Mouse (Mus musculus) lung, postnatal 0 days (tissue): Measurements from ENCODE around the gene Klf6. TPM values are rescaled to one million over a fixed set of nuclear protein-coding genes. Genes with fewer than 3 reads are reported as not detected.

ENCODE experiments used
- ATAC-seq: fragments of 200-750 bp; cut with Nextera tagmentation; 2 replicates; pipeline ENCODE4 v1.8.0; 2017; ENCODE audit warnings: moderate library complexity
- DNase-seq: peaks from one replicate; pipeline ENCODE4 v3.0.0-alpha.2; 2016; ENCODE audit warnings: low spot score
- H3K27ac ChIP-seq: fragments of 300-500 bp; sonication (generic); 2 replicates; pipeline ENCODE4 v1.5.1; 2014; ENCODE audit warnings: antibody characterized with exemption, mild to moderate bottlenecking, low read length, mixed read lengths
- H3K27me3 ChIP-seq: fragments of 300-500 bp; sonication (generic); replicated peaks from 2 replicates; pipeline ENCODE4 v1.6.1; 2014; ENCODE audit warnings: low read length, mixed read lengths; ENCODE audit not compliant: insufficient read depth
- H3K36me3 ChIP-seq: fragments of 300-500 bp; sonication (generic); 2 replicates; pipeline ENCODE4 v1.6.1; 2014; ENCODE audit warnings: low read length, mixed read lengths; ENCODE audit not compliant: insufficient read depth
- H3K4me1 ChIP-seq: fragments of 300-500 bp; sonication (generic); 2 replicates; pipeline ENCODE4 v1.6.1; 2014; ENCODE audit warnings: antibody characterized with exemption, low read depth, low read length, mixed read lengths; ENCODE audit not compliant: insufficient read depth
- H3K4me2 ChIP-seq: fragments of 300-500 bp; sonication (generic); replicated peaks from 2 replicates; pipeline ENCODE4 v1.6.1; 2014; ENCODE audit warnings: low read depth, mild to moderate bottlenecking, low read length, moderate library complexity, mixed read lengths
- H3K4me3 ChIP-seq: fragments of 300-500 bp; sonication (generic); 2 replicates; pipeline ENCODE4 v1.5.1; 2014; ENCODE audit warnings: low read depth, low read length
- H3K9ac ChIP-seq: fragments of 300-500 bp; sonication (generic); replicated peaks from 2 replicates; pipeline ENCODE4 v1.6.1; 2014; ENCODE audit warnings: low read depth, mild to moderate bottlenecking
- H3K9me3 ChIP-seq: fragments of 300-500 bp; sonication (generic); 2 replicates; pipeline ENCODE4 v1.6.1; 2016; ENCODE audit warnings: low read length, mixed read lengths
- CTCF ChIP-seq: IDR thresholded peaks from 2 replicates; pipeline ENCODE4 v1.5.1; 2016; ENCODE audit warnings: antibody characterized with exemption, mild to moderate bottlenecking
- EP300 ChIP-seq: IDR thresholded peaks from 2 replicates; pipeline ENCODE4 v1.6.1; 2016; ENCODE audit warnings: antibody characterized with exemption, mild to moderate bottlenecking, control low read depth
- WGBS: fragments of 180-500 bp; shearing (Covaris S2); extraction: QIAGEN DNeasy Blood & Tissue Kit; methylation state at CpG from one replicate; pipeline ENCODE4 v1.1.7; 2014; 5-methylcytosine and 5-hydroxymethylcytosine counted together
- polyA plus RNA-seq: library from polyadenylated mRNA; unstranded; fragments of >200 nt; fragmentation: Nextera tagmentation; extraction: Ambion mirVana; gene quantifications from 2 replicates; pipeline ENCODE4 v1.2.1, GENCODE M21; 2015

Klf6 gene
- polyA plus RNA-seq, 1 experiment from 2014 or later, result 201 TPM

- H3K4me2 ChIP-seq, result peak overlapping the region; percentile 87
- H3K27ac ChIP-seq, result peak overlapping the region; percentile 99
- ATAC-seq (peak; percentile 23), DNase-seq (peak; percentile 81)
- H3K9ac ChIP-seq, result peak overlapping the region; percentile 99
- 0 out of 2 replicates have a peak, but pooled peaks cover 6% of the 10 kb centered on the region for H3K4me1 ChIP-seq
- WGBS, result under 1% methylated on average over 27 of the region's 27 CpGs
- H3K4me3 ChIP-seq, result peak overlapping the region; percentile 63
- peaks cover 3% of the 10 kb centered on the region; the same call in 1 of the 2 replicates for H3K36me3 ChIP-seq
- no peaks in the 10 kb centered on the region for H3K9me3 ChIP-seq
- TF ChIP-seq EP300 (no peak; the same call in none of the 2 replicates), CTCF (peak; percentile 71)
- no peaks in the 10 kb centered on the region for H3K27me3 ChIP-seq
These were observed 578 bp upstream of the Klf6 start for GRCm38 (mm10) chr13:5860651-5861156.

- Histone ChIP-seq H3K4me2 (peak overlapping the region; percentile 73; the same call in 1 of the 2 replicates), H3K27me3 (no peaks in the 10 kb centered on the region), H3K36me3 (peaks cover 17% of the 10 kb centered on the region), H3K27ac (peak overlapping the region; percentile 98), H3K4me1 (peaks cover 13% of the 10 kb centered on the region), H3K9ac (peak overlapping the region; percentile 98), H3K4me3 (peak overlapping the region; percentile 94), H3K9me3 (no peaks in the 10 kb centered on the region)
- DNase-seq (peak; percentile 77), ATAC-seq (no peak)
- under 1% methylated on average over 20 of the region's 20 CpGs for WGBS
- no peak for TF ChIP-seq EP300
- TF ChIP-seq CTCF, result no peak; the same call in 1 of the 2 replicates
These were observed 832 bp downstream of the Klf6 start for GRCm38 (mm10) chr13:5862003-5862625.

GRCm38 (mm10) chr13:5862626-5863407 lies 1.5 kb downstream of the Klf6 start:
- 2% methylated on average over 16 of the region's 16 CpGs for WGBS
- H3K27ac ChIP-seq, result peak overlapping the region; percentile 98
- H3K4me2 ChIP-seq, result peak overlapping the region; percentile 73
- TF ChIP-seq EP300, result no peak
- no peak for TF ChIP-seq CTCF
- ATAC-seq, result no peak
- peak; percentile 64 for DNase-seq
- H3K27me3 ChIP-seq, result no peaks in the 10 kb centered on the region
- H3K4me1 ChIP-seq, result peaks cover 16% of the 10 kb centered on the region
- H3K9me3 ChIP-seq, result no peaks in the 10 kb centered on the region
- H3K36me3 ChIP-seq, result peaks cover 24% of the 10 kb centered on the region
- H3K4me3 ChIP-seq, result peak overlapping the region; percentile 94
- H3K9ac ChIP-seq, result peak overlapping the region; percentile 98

- Histone ChIP-seq H3K9ac (peak overlapping the region; percentile 98), H3K4me1 (peaks cover 19% of the 10 kb centered on the region), H3K4me3 (peak overlapping the region; percentile 94), H3K4me2 (peak overlapping the region; percentile 73), H3K27me3 (no peaks in the 10 kb centered on the region), H3K36me3 (peaks cover 27% of the 10 kb centered on the region), H3K27ac (peak overlapping the region; percentile 98), H3K9me3 (no peaks in the 10 kb centered on the region)
- peak; percentile 2 for ATAC-seq
- TF ChIP-seq EP300 (peak; percentile 72), CTCF (no peak)
- peak; percentile 92 for DNase-seq
- WGBS, result 0% methylated on average over 5 of the region's 5 CpGs
These were observed 2.2 kb downstream of the Klf6 start for GRCm38 (mm10) chr13:5863408-5863891.

GRCm38 (mm10) chr13:5864265-5865097 lies 3.2 kb downstream of the Klf6 start:
- Histone ChIP-seq H3K9ac (peak overlapping the region; percentile 38; the same call in 1 of the 2 replicates), H3K9me3 (no peaks in the 10 kb centered on the region), H3K4me3 (peak overlapping the region; percentile 94), H3K36me3 (peaks cover 30% of the 10 kb centered on the region), H3K4me1 (peaks cover 21% of the 10 kb centered on the region), H3K4me2 (peak overlapping the region; percentile 73), H3K27me3 (no peaks in the 10 kb centered on the region), H3K27ac (peak overlapping the region; percentile 54)
- TF ChIP-seq EP300 (no peak), CTCF (no peak)
- DNase-seq, result peak; percentile 81
- no peak for ATAC-seq
- 37% methylated on average over 10 of the region's 10 CpGs for WGBS
